Mouse (Mus musculus) granulocyte monocyte progenitor cell, adult 5-6 weeks (primary cell): ENCODE measurements around the gene Fndc3a. TPM values are rescaled to one million over a fixed set of nuclear protein-coding genes. Genes with fewer than 3 reads are reported as not detected.

Experiments used
- ATAC-seq: replicated peaks from 2 replicates; pipeline ENCODE4 v1.8.0; 2016; ENCODE audit warnings: mild to moderate bottlenecking, moderate TSS enrichment, inconsistent platforms; ENCODE audit not compliant: poor library complexity, severe bottlenecking
- total RNA-seq, 2 experiments: library from RNA; stranded (forward) in 1 of 2; stranded (reverse) in 1 of 2; fragments of 200-712, 200-1000 nt in 1 of 2; fragments of >200 nt in 1 of 2; fragmentation: Nextera tagmentation in 1 of 2; gene quantifications; 2 replicates each; pipeline ENCODE4 v1.2.3; 2014 to 2017

The Fndc3a gene
- total RNA-seq, 2 experiments from 2014 or later, result 46.7 to 60.0 TPM

GRCm38 (mm10) chr14:72563941-72564340, 145.9 kb downstream of the Fndc3a start:
- ATAC-seq, result peak; percentile 94

GRCm38 (mm10) chr14:72558795-72559194, 151.0 kb downstream of the Fndc3a start:
- no peak for ATAC-seq

GRCm38 (mm10) chr14:72555846-72556245, 154.0 kb downstream of the Fndc3a start:
- ATAC-seq, result no peak; the same call in 1 of the 2 replicates

GRCm38 (mm10) chr14:72536392-72537017, 173.3 kb downstream of the Fndc3a start:
- ATAC-seq, result no peak

GRCm38 (mm10) chr14:72533862-72534261, 175.9 kb downstream of the Fndc3a start:
- no peak for ATAC-seq

GRCm38 (mm10) chr14:72532028-72532917, 177.5 kb downstream of the Fndc3a start:
- peak; percentile 52 for ATAC-seq

GRCm38 (mm10) chr14:72527126-72527525, 182.7 kb downstream of the Fndc3a start:
- ATAC-seq, result no peak

GRCm38 (mm10) chr14:72519561-72519960, 190.2 kb downstream of the Fndc3a start:
- ATAC-seq, result no peak

GRCm38 (mm10) chr14:72518786-72519185, 191.0 kb downstream of the Fndc3a start:
- no peak for ATAC-seq

- peak; percentile 46; the same call in 1 of the 2 replicates for ATAC-seq
Observed at GRCm38 (mm10) chr14:72516376-72516775, 193.4 kb downstream of the Fndc3a start.

- ATAC-seq, result no peak
Observed at GRCm38 (mm10) chr14:72506723-72507420, 202.9 kb downstream of the Fndc3a start.

GRCm38 (mm10) chr14:72506018-72506722, 203.6 kb downstream of the Fndc3a start:
- peak; percentile 27 for ATAC-seq

- ATAC-seq, result peak; percentile 62; the same call in 1 of the 2 replicates
Observed at GRCm38 (mm10) chr14:72504985-72505384, 204.8 kb downstream of the Fndc3a start.

GRCm38 (mm10) chr14:72503241-72503640, 206.6 kb downstream of the Fndc3a start:
- ATAC-seq, result no peak; the same call in 1 of the 2 replicates

GRCm38 (mm10) chr14:72493775-72494174, 216.0 kb downstream of the Fndc3a start:
- no peak for ATAC-seq

- no peak for ATAC-seq
Observed at GRCm38 (mm10) chr14:72491738-72492137, 218.1 kb downstream of the Fndc3a start, which contains the start of gene Gm9195. Gm9195 (minus strand) TSS chr14:72491838.

- ATAC-seq, result no peak
Observed at GRCm38 (mm10) chr14:72490367-72490766, 219.4 kb downstream of the Fndc3a start.
